Mouse (Mus musculus): Measurements from ENCODE around the gene Hipk1.

DNA sequence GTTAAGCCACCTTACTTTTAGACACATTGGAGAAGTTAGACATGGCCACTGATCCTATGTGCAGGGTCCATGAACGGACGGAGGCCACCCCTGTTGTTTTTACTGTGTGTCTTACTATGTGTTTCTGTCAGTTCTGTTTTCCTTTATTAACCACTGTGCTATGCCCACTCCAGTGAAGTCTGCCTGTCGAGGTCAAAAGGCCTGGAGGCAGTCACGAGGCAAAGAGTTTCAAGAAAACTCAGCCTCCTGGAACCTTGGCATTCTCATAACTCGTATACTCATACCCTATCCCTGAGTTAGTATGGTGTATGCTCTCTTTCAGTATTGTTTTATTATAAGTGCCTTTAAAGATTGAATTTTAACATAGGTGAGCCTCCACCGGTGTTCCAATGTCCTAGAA, 48.3 kb upstream of the Hipk1 start:
- TF ChIP-seq CTCF (IDR thresholded peaks at IDR 0.05; ENCODE audit: low read depth) (no peak), EP300 (IDR thresholded peaks at IDR 0.05; ENCODE audit: low read depth) (no peak)

All from liver, postnatal 0 days (tissue).